Mouse (Mus musculus): ENCODE results near the gene Fhdc1.

The Fhdc1 gene

DNA sequence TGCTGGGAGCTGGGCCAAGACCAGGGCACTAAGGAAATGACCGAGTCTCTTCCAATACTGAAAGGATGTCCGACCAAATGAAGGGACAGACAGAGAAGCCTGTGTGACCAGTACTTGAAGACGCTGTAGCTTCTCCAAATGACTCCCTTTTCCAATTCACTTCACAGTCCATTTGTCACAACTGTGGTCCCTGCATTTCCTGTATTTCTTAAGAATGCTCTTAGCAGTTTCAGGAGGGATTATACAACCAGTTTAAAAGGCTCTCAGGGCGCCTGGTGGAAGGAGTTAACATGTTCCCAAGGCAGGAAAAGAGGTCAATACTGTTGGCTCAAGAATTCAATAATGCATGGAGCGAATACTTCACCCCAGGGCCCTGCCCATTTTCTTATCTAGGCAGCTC, 7.3 kb downstream of the Fhdc1 start:
- no peak for DNase-seq

DNA sequence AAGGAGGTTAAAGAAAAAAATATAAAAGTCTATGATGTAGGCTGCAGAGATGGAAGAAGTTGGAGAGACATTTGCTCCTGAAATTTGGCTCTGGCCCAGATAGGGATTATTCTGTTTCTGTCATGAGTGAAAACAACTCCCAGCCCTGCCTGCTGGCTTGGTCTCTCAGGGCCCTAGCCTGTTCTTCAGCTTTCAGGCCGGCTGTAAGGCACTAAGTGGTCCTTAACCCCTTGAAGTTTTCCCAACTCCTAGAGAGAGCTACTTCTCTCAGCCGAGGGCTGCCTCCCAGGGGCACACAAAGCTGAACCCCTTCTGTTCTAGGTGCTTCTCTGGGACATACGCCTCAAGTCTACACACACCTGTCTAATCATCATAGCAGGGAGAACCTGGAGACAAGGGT, 7.7 kb downstream of the Fhdc1 start:
- no peak for DNase-seq

DNA sequence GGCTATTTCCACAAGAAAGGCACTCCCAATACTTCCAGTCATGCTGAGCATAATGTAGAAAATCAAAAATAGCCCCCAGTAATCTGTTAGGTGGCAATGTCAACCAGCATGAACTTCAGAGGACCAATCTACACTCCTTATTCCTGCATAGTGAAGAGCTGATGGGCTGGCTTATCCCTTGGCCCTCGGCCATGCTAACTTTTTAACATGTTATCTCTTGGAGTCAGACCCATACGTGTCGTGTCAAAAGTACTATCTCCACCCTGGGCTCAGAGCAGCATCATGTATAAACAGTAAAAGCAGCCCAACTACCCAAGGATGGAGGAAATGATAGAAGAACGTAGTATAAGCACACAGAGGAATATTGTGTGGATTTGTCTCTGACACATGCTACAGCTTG, 9.1 kb downstream of the Fhdc1 start:
- DNase-seq = no peak

- DNase-seq = no peak
These were observed 12.1 kb downstream of the Fhdc1 start for GRCm38 (mm10) chr3:84468111-84468453.

DNA sequence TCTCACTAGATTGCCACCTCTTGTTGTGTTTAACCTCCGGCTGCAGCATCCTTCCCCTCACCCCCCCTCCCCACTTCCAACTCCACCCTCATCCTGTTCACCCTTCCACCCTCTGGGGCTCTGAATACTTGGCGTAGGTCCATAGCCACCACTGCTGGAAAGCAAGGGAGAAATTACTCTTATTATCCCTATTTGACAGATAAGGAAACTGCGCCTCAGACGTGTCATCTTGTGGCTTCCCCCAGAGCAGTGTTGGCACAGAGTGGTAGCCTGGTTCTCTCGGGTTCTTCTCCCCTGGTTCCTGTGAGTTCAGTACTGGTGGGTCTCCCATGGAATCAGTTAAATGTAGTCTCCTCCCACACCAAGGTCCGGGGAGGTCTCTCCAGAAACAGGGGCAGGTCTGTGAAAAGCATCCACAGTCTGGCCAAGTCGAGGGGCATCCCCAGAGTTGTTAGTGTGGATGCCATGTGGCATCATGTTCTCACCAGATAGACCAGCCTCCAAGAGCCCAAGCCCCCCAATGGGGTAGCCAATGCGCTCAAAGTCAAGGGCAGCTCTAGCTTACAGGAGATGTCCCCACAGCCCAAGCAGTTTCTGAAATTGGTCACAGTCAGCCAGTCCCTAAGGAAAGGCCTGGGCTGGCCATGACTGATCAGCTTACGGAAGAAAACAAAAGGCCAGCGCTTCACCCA, 12.7 kb downstream of the Fhdc1 start:
- no peak for DNase-seq

- no peak for DNase-seq
These were observed 14.3 kb downstream of the Fhdc1 start for GRCm38 (mm10) chr3:84465822-84466500.

- DNase-seq = no peak
These were observed 18.5 kb downstream of the Fhdc1 start for GRCm38 (mm10) chr3:84461687-84462086.

- no peak for DNase-seq
These were observed 19.3 kb downstream of the Fhdc1 start for GRCm38 (mm10) chr3:84460952-84461351.

GRCm38 (mm10) chr3:84460499-84460898, 19.7 kb downstream of the Fhdc1 start:
- DNase-seq = no peak

DNA sequence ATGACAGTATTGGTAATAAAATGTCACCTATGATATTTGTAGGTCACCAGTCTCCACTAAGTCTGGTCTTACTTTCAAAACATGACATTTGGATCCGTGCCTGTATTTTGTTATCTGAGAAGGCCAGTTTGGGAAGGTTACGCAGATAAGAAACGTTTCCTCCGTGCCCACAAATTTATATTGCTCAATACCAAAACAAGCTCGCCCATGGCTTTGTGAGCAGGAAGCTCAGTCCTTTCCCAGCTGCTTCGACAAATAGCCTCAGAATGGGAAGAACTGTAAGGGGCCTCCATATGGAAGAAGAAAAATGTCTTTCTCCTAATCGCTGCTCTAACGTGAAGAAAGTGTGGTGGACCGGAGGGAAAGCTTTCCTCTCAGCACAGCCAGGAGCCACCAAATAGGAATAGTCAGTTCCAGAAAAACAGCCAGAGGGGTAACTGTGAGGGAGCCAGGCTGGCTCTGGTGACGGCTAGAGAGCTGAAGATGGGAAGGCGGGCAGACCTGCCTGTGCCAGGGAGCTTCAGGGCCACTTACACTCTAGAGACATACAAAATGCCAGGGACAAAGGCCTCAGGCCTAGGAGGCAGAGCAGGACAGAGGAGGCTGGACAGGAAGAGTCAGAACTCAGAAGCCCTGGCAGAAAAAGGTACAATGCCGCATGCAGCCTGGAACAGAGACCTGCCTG, 24.4 kb downstream of the Fhdc1 start:
- no peak for DNase-seq

- no peak for DNase-seq
These were observed 29.6 kb downstream of the Fhdc1 start for GRCm38 (mm10) chr3:84450651-84451050.

DNA sequence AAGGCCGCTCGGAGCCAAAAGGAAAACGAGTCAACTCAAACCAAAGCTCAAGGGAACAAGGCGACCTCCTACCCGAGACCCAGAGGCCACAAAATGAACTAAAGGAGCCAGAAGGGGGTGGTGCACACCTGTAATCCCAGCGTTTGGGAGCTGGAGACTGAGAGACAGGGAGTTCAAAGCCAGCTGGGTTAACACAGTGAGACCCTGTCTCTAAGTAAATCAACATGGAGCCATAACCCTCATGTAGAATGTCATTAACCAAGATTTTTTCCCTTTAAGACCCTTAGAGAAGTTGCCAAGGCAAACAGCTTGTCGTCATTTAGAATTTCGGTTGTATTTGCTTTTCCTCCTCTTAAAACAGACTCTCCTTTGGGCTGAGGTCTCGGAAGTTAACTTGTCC, 31.2 kb downstream of the Fhdc1 start:
- no peak for DNase-seq

GRCm38 (mm10) chr3:84447803-84448202, 32.4 kb downstream of the Fhdc1 start:
- DNase-seq = no peak

DNA sequence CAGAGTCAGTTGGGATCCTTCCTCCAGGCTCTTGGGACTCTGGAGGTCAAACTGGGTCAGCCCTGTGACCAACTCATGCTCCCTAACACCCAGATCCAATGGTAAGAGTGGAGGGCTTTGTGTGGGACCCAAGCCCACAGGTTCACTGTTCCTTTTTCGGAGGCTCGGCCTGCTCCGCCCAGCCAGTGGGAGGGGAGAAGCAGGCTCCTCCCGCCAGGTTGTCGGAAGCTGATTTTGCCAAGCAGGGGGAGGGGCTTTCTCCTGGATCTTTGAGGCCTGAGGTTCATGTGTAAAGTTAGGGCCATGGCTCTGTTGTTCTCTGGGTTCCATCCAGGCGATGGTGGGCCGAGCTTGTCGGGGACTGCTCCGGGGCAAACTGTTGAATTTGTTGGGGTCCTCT, 34.4 kb downstream of the Fhdc1 start:
- DNase-seq = no peak

- DNase-seq = no peak
These were observed 37.3 kb downstream of the Fhdc1 start for GRCm38 (mm10) chr3:84442890-84443289.

DNA sequence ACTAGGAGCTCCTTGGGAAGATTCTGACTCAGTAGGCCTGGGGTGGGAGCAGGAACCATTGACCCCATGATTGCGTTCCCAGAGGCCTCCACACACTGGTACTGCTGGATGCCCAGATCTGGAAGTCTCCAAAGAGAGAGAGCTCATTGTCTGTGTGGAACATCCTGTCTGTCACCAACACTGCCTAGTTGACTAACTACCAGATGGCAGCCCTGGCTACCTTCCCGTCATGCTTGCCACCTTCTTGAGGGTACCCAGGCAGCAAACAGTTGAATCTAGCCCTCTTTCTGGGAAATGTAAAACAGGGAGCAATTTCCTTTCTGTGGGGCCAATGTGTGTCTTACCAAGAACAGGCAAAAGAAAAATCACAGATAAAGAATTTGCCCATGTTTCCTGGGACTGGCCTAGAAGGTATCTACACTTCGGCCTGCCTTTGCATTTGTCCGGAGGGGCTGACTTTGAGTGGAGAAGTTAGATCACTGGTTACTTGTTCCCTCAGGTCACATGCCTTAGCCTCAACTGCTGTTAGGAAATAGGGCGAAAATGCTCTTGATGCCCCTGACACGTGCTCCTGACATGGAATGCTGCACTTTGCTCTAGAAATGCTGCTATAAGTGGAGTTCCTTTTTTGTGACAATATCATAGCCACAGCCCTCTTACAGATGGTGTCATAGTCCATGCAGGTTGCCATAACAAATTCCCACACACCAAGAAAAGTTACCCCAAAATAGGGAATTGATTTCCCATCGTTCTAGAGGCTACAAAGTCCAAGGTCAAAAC, 40.6 kb downstream of the Fhdc1 start:
- DNase-seq = no peak

GRCm38 (mm10) chr3:84438840-84439239, 41.4 kb downstream of the Fhdc1 start:
- no peak for DNase-seq

- DNase-seq = no peak
These were observed 42.1 kb downstream of the Fhdc1 start for GRCm38 (mm10) chr3:84438118-84438517.

DNA sequence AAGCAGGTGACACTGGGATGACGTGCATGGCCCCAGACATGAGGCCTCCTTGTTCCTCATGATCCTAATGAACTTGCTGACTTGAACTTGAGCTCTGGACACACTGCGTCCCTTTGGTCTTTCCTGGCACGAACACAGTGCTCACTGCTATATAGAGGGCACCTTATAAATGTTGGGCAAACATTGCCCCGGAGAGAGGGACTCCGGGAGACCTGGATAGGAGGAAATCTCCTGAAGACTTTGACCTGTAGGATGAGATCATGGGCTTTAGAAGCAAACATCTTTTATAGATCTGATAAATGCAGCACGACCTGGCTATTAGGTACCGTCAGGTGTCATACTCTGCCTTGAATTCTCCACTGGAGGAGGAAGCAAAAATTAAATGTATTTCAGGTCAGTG, 43.3 kb downstream of the Fhdc1 start:
- DNase-seq = no peak

DNA sequence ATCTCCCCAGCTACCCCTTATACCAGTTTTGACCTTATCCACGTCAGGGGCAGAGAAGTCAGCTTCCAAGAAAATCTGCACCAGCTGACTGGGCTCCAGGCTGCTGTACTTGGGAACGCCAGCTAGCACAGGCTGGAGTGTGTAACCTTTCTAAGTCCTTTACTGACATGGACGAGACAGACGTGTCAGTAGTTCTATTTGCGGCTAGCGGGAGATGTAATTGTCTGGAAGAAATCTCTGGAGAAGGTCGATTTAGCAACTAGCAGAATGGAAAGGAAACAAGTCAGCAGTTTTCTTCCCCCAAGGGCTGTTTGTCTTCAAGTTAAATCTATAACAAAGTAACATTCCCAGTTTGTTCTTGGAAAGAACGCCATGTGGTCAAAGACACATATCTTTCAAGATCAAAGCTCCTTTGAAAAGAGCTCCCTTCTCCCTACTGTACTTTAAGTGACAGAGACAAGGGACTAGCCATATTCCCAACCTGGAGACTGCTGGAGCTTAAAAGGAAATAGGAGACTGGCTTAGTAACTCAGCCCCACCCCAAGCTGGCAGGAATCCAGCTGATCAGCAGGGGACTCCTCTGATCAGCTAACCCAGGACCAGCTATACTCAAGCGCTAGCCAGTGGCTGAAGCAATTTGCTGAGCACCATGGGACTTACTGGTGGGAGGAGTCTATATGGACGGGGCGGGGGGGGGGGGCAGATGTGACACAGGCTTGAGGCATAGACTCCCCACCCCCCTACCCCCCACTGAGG, 44.8 kb downstream of the Fhdc1 start:
- DNase-seq = peak in 1 of 2 experiments; percentile 16

DNA sequence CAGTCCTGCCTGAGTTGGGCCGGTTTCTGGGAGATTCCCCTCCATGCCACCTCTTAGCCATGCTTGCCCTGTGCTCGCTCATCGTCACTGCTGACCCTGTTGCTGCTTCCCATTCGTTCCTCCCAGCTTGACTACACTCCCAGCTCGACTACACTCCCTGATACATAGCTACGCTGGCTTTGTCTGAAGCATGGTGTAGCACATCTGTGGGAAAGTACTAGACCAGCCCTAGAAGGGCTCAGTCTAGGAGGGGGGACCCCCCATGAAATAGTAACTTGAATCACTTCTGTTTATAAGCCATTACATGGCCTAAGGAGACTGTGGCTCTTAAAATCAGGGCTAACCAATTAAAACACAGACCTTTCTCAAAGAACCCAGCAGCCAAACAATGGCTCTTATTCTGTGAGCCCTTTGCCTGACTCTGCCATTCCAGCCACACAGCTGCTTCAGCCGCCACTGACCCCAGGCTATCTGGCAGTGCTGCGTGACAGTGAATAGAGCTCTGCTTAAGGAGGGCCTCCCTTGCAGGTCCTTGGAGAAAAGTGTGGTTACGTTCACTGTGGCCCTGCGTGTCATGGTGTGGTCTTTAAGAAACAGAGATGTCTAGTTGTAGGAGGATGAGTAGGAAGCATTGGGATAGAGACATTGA, 47.3 kb downstream of the Fhdc1 start:
- DNase-seq = no peak

DNA sequence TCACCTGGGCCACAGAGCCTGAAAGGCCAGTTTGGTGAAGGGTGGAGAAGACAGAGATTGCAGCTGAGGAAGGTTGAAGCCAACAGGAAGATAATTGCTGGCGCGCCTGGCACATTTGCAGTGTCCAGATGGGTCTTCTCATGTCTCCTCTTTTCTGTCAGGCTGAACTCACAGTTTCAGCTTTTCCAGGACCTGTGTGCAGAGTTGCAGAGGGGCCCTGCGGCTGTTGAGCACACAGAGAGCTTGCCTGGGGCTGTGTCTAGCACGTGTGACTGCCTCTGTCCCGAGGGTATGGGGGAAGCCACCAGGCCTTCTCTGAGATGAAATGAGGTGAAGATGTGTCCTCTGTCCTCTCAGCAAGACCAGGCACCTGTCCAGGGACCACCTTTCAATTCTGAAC, 49.0 kb downstream of the Fhdc1 start:
- no peak for DNase-seq
